Mouse (Mus musculus): Measurements from ENCODE around the gene Odf3l2. TPM values are rescaled to one million over a fixed set of nuclear protein-coding genes. Genes with fewer than 3 reads are reported as not detected.

Odf3l2 gene
- polyA plus RNA-seq, 1 experiment from 2014 or later, result not detected

DNA sequence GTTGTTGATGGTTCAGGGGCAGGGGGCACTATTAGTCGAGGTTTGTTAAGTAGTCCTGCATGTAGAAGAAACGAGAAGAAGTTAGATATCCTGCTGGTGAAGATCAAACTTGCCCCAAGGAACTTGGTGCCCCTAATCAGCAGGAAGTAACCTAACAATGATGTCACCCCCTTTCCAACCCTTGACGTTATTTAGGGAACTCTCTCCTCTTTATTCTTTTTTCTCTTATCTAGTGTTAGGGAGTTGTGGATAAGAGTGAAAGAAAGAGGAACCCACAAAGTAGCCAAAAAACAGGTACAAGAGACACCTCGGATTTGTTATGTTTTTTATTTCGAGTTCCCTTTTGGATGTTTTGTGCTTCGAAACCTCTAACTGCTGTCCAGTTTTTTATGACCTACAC lies 51.4 kb downstream of the Odf3l2 start:
- peaks cover 19% of the 10 kb centered on the region for H3K27me3 ChIP-seq (ENCODE audit: control insufficient read depth, insufficient read depth, low read length)
- H3K9me3 ChIP-seq (ENCODE audit: control insufficient read depth, low read length), result no peaks in the 10 kb centered on the region
- H3K9ac ChIP-seq (ENCODE audit: low read length), result no peak overlapping the region
- H3K4me3 ChIP-seq (ENCODE audit: control insufficient read depth in 1 of 2, insufficient read depth in 1 of 2, low read depth in 1 of 2, low read length in 2 of 2), result no peak overlapping the region
- H3K4me1 ChIP-seq (ENCODE audit: control insufficient read depth in 2 of 2, insufficient read depth in 2 of 2, low read length in 2 of 2), result no peaks in the 10 kb centered on the region
- no peak overlapping the region for H3K4me2 ChIP-seq (ENCODE audit: low read length)
- no peaks in the 10 kb centered on the region for H3K36me3 ChIP-seq (ENCODE audit: control insufficient read depth, insufficient read depth, low read length)
- WGBS, result 44% methylated on average over 6 of the region's 6 CpGs
- ATAC-seq (ENCODE audit: insufficient number of reproducible peaks, insufficient read depth, low FRiP score, low read depth), result no peak
- no peak overlapping the region for H3K27ac ChIP-seq (replicated peaks in 1 of 2; ENCODE audit: control insufficient read depth in 1 of 2, insufficient read depth in 1 of 2, low read depth in 2 of 2, low read length in 2 of 2)

DNA sequence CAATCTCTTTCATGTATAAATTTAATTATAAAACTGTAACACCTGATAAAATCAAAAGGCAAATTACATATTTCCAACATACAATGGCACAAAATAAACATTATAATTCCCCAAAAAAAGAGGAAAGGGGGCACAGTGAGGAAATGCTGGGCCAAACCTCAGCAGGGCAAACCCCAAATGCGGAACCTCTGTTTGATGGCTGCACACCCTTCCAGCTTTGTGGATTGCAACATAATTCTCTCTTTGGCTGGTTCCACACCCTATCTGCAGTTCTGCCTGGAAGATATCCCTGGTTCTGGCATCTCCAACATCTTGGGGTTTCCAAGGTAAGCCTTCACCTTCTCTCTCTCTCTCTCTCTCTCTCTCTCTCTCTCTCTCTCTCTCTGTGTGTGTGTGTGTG lies 54.8 kb downstream of the Odf3l2 start:
- Histone ChIP-seq H3K36me3 (ENCODE audit: control insufficient read depth, insufficient read depth, low read length) (no peaks in the 10 kb centered on the region), H3K9ac (ENCODE audit: low read length) (no peak overlapping the region), H3K9me3 (ENCODE audit: control insufficient read depth, low read length) (no peaks in the 10 kb centered on the region), H3K4me2 (ENCODE audit: low read length) (no peak overlapping the region), H3K4me1 (ENCODE audit: control insufficient read depth in 2 of 2, insufficient read depth in 2 of 2, low read length in 2 of 2) (no peaks in the 10 kb centered on the region), H3K27ac (replicated peaks in 1 of 2; ENCODE audit: control insufficient read depth in 1 of 2, insufficient read depth in 1 of 2, low read depth in 2 of 2, low read length in 2 of 2) (no peak overlapping the region), H3K27me3 (ENCODE audit: control insufficient read depth, insufficient read depth, low read length) (peaks cover 18% of the 10 kb centered on the region), H3K4me3 (ENCODE audit: control insufficient read depth in 1 of 2, insufficient read depth in 1 of 2, low read depth in 1 of 2, low read length in 2 of 2) (no peak overlapping the region)
- ATAC-seq (ENCODE audit: insufficient number of reproducible peaks, insufficient read depth, low FRiP score, low read depth), result no peak
- WGBS, result 100% methylated on average over 1 of the region's 1 CpGs

Other genes with a start within 250 kb of the Odf3l2 start
- not detected in 2 replicates for gene Vmn2r83, start 177.0 kb downstream of the Odf3l2 start, polyA plus RNA-seq (2014; fragmentation: Nextera tagmentation; extraction: Ambion mirVana)
- gene Plpp2, start 111.9 kb downstream of the Odf3l2 start, polyA plus RNA-seq (2014; fragmentation: Nextera tagmentation; extraction: Ambion mirVana), result 10.3 TPM in 2 replicates
- gene Mier2, start 90.5 kb downstream of the Odf3l2 start, polyA plus RNA-seq (2014; fragmentation: Nextera tagmentation; extraction: Ambion mirVana), result 22.1 and 30.6 TPM in 2 replicates
- gene Theg, start 58.4 kb downstream of the Odf3l2 start, polyA plus RNA-seq (2014; fragmentation: Nextera tagmentation; extraction: Ambion mirVana), result not detected in 2 replicates
- gene C2cd4c, start 31.7 kb downstream of the Odf3l2 start, polyA plus RNA-seq (2014; fragmentation: Nextera tagmentation; extraction: Ambion mirVana), result not detected in 2 replicates
- gene Shc2, start 7.8 kb downstream of the Odf3l2 start, polyA plus RNA-seq (2014; fragmentation: Nextera tagmentation; extraction: Ambion mirVana), result 1.5 and 1.6 TPM in 2 replicates
- 1.00 and 1.8 TPM in 2 replicates for gene Madcam1, start 18.8 kb upstream of the Odf3l2 start, polyA plus RNA-seq (2014; fragmentation: Nextera tagmentation; extraction: Ambion mirVana)
- gene Tpgs1, start 23.6 kb upstream of the Odf3l2 start, polyA plus RNA-seq (2014; fragmentation: Nextera tagmentation; extraction: Ambion mirVana), result 44.5 and 48.2 TPM in 2 replicates
- gene Cdc34, start 36.5 kb upstream of the Odf3l2 start, polyA plus RNA-seq (2014; fragmentation: Nextera tagmentation; extraction: Ambion mirVana), result 106 and 109 TPM in 2 replicates
- 0.77 and 0.94 TPM in 2 replicates for gene Gzmm, start 43.3 kb upstream of the Odf3l2 start, polyA plus RNA-seq (2014; fragmentation: Nextera tagmentation; extraction: Ambion mirVana)
- gene Bsg, start 58.8 kb upstream of the Odf3l2 start, polyA plus RNA-seq (2014; fragmentation: Nextera tagmentation; extraction: Ambion mirVana), result 989 and 1,200 TPM in 2 replicates
- gene Hcn2, start 70.9 kb upstream of the Odf3l2 start, polyA plus RNA-seq (2014; fragmentation: Nextera tagmentation; extraction: Ambion mirVana), result 0.05 and 0.19 TPM in 2 replicates
- 20.2 and 27.4 TPM in 2 replicates for gene Polrmt, start 100.8 kb upstream of the Odf3l2 start, polyA plus RNA-seq (2014; fragmentation: Nextera tagmentation; extraction: Ambion mirVana)
- 0.12 and 0.38 TPM in 2 replicates for gene Fgf22, start 109.3 kb upstream of the Odf3l2 start, polyA plus RNA-seq (2014; fragmentation: Nextera tagmentation; extraction: Ambion mirVana)
- 54.4 and 62.5 TPM in 2 replicates for gene Rnf126, start 121.2 kb upstream of the Odf3l2 start, polyA plus RNA-seq (2014; fragmentation: Nextera tagmentation; extraction: Ambion mirVana)
- gene Fstl3, start 131.5 kb upstream of the Odf3l2 start, polyA plus RNA-seq (2014; fragmentation: Nextera tagmentation; extraction: Ambion mirVana), result 19.9 and 21.1 TPM in 2 replicates
- gene Prss57, start 145.2 kb upstream of the Odf3l2 start, polyA plus RNA-seq (2014; fragmentation: Nextera tagmentation; extraction: Ambion mirVana), result 0.08 TPM in 1 of 2 replicates, not detected in the other
- 58.3 and 68.1 TPM in 2 replicates for gene Palm, start 147.8 kb upstream of the Odf3l2 start, polyA plus RNA-seq (2014; fragmentation: Nextera tagmentation; extraction: Ambion mirVana)
- 0.61 and 1.5 TPM in 2 replicates for gene Misp, start 175.3 kb upstream of the Odf3l2 start, polyA plus RNA-seq (2014; fragmentation: Nextera tagmentation; extraction: Ambion mirVana)
- gene Ptbp1, start 208.7 kb upstream of the Odf3l2 start, polyA plus RNA-seq (2014; fragmentation: Nextera tagmentation; extraction: Ambion mirVana), result 62.7 and 78.9 TPM in 2 replicates
- gene Prtn3, start 228.7 kb upstream of the Odf3l2 start, polyA plus RNA-seq (2014; fragmentation: Nextera tagmentation; extraction: Ambion mirVana), result 1.4 and 2.0 TPM in 2 replicates
- gene Plppr3, start 228.9 kb upstream of the Odf3l2 start, polyA plus RNA-seq (2014; fragmentation: Nextera tagmentation; extraction: Ambion mirVana), result 6.9 and 9.4 TPM in 2 replicates
- gene Elane, start 240.5 kb upstream of the Odf3l2 start, polyA plus RNA-seq (2014; fragmentation: Nextera tagmentation; extraction: Ambion mirVana), result 0.42 TPM in 1 of 2 replicates, not detected in the other
- gene Cfd, start 245.1 kb upstream of the Odf3l2 start, polyA plus RNA-seq (2014; fragmentation: Nextera tagmentation; extraction: Ambion mirVana), result not detected in 2 replicates

Measured in heart, embryonic 14.5 days (tissue).